Mouse (Mus musculus): Measurements from ENCODE around the gene Pcca. TPM values are rescaled to one million over a fixed set of nuclear protein-coding genes. Genes with fewer than 3 reads are reported as not detected.
A peak's percentile ranks its signal among the peaks of the same experiment; 100 is the strongest.

The Pcca gene
- total RNA-seq, 2 experiments from 2014 or later: 128 to 156 TPM

DNA sequence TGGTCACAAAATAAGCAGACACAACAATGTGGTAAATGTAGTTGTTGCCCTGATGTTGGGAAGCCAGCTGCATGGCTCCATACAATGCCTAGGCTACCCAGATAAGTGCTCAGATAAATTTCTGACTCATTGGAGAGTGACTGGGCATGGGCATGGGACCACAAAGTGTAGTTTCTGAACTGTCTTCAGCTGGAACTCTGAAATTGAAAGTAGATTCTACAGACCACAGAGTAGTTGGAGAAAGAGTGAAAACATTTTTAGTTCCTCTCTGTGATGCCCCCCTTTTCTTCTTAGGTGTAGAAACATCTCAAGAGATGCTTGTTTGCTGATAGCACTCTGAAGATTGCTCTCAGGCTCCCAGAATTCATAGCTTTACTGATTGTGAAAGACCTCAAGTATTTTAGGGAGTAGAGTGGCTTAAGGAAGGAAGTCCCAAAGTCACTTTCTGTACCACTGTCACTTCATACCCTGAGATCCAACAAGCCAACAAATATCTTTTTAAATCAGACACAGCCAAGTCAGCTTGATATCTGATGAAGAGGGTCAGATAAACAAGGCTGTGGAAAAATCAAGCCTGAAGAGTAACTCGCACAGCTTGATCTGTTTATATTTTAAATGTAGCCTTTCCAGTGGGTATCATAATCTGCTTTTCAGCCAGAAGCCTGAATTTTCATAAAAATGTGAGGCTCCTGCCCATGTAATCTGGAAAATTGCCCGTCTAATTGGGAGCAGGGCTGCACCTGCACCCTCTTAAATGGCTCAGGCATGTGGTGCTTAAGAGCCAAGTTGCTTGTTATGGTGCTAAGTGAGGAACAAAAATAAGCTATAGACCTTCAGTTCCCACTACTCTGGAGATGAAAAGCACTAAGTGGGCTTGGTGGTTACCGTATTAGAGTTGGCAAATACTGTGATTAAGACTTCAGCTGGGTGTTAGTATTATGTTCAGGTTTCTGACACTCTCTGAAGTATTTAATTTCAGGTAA is 214.0 kb downstream of the Pcca start:
- no peak for DNase-seq

DNA sequence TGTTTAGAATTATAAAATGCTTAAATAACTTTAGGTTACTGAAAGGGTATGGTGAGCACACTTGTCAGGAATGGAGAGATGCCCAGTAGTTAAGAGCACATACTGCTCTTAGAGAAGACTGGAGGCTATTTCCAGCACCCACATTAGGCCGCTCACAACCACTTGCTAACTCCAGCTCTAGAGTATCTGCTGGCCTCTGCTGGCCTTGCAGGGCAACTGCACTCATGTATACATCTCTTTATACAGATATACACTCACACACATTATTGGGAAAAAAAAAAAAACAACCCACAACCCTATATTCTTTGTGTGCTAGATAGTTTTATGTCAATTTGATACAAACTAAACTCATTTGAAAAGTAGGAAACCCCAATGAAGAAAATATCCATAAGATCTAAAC is 217.4 kb downstream of the Pcca start:
- no peak for DNase-seq

- DNase-seq: no peak
Measured at GRCm38 (mm10) chr14:122753278-122753677, 219.2 kb downstream of the Pcca start.

- no peak for DNase-seq
Measured at GRCm38 (mm10) chr14:122754311-122754710, 220.2 kb downstream of the Pcca start.

DNA sequence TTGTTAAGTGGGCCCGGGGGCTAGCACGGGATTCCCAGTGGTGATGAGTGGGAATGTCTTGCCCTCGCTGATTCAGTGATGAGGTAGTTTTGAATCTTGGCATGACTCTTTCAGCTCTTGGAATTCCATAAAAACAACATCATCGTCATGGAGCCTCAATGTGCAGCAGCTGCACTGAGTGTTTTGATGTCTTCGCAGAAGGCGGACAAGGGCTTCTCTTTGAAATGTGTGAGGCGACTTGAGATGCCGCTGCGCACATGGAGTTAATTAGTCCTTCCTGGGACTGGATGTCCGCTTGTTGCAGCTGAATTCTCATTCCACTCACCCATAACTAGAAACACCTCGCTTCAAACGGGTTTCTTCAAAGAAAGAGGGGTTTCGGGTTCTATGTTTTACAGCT is 221.4 kb downstream of the Pcca start:
- no peak for DNase-seq

GRCm38 (mm10) chr14:122756671-122757070 is 222.5 kb downstream of the Pcca start:
- no peak for DNase-seq

- no peak for DNase-seq
Measured at GRCm38 (mm10) chr14:122759890-122760289, 225.8 kb downstream of the Pcca start.

DNA sequence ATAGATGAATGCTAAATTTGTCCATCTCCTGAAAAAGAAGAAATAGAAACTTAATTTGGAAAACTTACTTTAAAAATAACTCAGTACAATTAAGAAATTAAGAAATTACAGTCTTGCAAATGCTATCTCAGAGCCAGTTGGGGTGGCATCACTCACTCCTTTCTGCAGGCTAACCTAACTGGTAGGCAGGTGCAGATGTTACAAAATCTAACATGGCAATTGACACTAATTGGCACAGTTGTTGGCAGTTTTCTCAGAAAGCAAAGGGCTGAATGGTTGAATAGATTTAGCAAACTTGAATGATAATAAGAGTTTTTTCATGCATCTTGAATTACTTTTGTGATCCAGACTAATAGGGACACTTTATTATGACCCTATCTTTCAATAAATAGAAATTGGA is 226.7 kb downstream of the Pcca start:
- DNase-seq: no peak

DNA sequence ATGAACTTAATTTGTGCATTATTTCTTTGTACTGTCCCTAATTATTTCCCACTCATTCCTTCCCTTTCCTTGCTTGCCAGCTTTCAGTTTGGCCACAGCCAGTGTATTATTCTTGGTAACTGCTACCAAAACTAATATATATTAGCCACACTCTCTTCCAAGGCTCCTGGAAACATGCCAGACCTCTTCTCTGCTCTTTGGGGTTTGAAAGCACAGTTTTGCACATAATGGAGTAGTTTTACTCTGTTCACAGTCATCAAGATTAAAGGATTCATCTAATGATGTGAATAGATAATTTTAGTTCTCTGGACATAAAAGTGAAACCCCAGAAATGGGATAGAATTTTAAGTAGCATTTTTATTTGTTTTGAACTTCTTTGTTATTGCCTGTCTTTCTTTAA is 228.5 kb downstream of the Pcca start:
- no peak for DNase-seq

DNA sequence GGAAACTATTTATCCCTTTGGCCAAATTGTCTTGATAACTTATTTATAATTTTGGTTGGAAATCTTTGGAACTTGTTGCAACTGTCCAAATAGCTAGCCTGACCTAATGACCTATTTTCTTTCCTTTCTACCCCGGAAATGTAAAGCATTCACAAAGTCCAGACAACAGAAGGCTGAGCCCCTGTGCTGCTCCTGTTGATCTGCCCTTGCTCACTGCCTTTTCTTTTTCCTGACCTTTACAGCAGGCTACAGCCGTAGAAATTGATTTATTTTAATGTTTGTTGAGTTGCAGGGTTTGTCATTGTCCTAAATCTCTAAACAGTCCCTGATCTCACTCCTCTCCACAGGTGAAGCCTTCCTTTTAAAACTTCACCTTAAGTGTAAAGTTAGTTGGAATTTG is 231.8 kb downstream of the Pcca start:
- DNase-seq: no peak

DNA sequence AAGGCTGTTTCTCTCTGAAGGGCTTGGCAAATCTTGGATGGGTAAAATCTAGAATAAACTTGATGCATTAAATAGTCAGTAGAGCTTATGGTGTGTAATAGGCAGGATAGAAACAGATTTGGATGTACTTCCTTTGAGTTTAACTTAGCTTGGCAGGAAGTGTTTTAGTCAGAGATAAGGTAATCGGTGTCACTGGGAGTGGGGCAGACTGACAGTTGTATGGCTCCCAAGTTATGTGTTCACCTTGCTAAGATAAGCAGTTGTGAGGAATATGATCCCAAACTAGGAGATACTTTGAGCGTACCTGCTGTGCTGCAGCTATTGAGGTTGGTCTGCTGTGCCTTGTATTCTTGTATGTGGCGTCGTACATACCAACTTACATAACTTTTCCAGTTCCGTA is 232.3 kb downstream of the Pcca start:
- no peak for DNase-seq

DNA sequence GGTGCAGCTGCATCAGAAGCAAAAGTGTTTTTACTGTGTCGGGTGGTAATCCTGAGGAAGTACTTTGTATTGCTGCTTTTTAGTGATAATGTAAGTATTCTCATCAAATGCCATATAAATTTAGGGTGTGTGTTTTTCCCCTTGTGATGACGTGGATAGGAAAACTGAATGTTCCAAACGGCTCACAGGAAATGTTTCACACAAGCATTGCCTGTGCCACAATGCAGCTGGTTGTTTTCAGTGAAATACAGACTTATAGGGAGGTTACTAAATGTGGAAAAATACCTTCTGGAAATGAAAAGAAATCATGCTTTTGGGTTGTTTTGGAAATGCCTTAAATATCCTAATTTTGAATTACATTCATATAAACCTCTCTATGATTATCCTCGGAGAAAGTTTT is 250.6 kb downstream of the Pcca start:
- DNase-seq: no peak

DNA sequence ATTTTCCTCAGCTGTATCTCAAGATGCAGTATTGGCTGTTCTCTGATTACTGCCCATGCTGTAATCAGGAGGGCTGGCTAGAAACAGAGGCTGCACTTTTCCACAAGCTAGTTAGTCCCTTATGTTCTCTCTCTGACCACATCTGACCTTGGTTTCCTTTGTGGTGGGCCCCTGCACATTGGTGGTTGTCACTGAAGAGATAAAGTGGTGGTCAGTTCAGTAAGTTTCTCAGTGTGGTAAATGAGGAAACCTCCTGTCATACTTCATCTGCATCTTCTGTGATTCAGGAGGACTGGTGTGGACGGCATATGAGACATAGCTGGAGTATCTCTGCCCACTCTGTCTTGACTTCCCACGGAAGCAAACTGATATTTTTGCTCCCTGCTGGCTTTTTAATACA is 254.1 kb downstream of the Pcca start:
- DNase-seq: no peak

DNA sequence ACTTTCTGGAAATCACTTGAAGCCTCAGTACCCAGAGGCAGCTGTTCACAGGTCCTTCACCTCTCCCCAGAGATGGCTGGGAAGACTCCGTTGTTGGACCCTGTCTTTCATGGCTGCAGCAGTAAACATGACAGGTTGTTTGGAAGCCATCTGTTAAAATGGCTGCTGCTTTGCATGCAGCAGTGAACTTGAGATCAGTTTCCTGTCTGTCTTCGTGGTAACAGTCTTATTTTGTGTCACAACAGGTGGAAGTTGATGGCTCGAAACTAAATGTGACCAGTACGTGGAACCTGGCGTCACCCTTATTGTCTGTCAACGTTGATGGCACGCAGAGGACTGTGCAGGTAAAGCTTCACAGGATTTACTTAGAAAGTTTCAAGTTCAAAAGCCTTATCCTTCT is 256.0 kb downstream of the Pcca start:
- no peak for DNase-seq

DNA sequence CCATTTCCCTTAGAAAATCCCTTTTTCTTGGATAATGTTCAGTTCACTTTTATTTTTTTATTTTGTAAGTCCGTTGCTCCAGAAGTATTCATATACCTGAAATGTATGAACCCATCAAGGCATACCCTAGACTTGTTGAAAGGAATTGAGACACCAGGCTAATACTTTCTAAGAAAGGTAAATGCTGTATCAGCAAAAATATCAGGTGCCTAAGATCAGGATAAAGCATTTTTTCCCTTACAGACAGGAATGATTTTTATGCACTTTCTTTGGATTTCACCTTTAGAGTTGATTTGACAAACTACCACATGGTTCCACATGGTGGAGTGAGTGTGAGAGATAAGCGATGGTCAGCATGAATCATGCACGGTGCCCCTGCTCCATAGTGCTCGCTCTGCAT is 259.2 kb downstream of the Pcca start:
- no peak for DNase-seq

DNA sequence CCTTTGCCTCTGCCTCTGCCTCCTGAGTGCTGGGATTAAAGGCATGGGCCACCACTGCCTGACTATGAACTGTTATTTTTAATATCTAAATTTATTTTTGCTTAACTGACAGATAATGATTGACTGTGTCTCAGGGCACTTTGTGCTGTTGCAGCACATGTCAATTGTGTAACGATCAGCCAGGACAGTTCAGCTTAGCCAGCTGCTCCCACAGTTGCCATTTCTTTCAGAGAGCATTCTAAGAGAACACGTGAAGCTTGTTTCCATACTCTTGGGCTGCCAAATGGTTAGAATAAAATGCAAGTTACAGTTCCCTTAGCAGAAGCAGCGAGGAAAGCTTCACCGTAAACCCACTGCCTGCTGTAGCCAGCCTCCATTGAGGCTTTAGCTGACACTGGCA is 266.2 kb downstream of the Pcca start:
- no peak for DNase-seq

DNA sequence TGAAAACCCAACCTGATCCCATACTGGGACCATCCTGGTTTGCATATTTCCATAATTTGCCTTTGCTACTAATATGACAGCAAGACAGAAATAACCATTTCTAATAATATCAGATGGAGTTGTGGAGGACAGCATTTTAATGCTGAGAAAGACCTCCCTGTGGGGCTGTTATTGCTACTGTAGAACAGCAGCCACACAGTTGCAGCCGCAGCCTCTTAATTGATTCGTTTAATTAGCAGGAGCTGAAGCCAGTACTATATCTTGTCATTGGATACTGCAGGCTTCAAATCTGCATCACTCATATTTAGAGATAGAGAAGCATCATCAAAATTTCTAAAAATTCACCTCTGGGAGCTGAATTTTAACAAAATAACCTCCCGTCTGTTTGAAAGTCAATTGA is 286.9 kb downstream of the Pcca start:
- no peak for DNase-seq

DNA sequence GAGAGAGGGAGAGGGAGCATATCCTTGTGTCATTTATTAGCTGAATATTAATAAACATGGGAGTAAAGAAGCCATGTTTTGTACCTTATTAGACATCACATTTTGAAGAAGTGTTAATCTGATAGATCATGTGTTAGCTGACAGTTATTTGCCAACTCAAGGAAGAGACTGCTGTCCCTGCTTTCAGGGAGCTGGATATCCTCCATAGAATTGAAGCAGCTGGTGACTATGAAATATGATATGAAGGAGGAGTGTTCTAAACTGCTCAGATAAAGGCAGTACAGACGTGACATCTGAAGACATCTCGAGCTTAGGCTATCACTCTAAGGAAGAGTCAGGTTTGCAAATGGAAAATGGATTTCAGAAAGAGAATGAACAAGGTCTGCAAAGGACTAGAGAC is 289.7 kb downstream of the Pcca start:
- DNase-seq: no peak

DNA sequence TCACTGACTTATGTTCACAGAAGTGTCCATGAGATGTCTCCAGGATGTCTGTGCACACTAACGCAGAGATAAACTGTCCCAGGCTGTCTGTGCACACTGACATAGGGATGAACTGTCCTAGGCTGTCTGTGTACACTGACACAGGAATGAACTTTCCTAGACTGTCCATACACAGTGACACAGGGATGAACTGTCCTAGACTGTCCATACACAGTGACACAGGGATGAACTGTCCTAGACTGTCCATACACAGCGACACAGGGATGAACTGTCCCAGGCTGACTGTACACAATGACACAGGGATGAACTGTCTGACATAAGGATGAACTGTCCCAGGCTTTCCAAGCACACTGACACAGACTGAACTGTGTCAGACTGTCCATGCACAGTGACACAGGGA is 291.3 kb downstream of the Pcca start:
- DNase-seq: no peak

GRCm38 (mm10) chr14:122830433-122830832 is 296.3 kb downstream of the Pcca start:
- DNase-seq: no peak

DNA sequence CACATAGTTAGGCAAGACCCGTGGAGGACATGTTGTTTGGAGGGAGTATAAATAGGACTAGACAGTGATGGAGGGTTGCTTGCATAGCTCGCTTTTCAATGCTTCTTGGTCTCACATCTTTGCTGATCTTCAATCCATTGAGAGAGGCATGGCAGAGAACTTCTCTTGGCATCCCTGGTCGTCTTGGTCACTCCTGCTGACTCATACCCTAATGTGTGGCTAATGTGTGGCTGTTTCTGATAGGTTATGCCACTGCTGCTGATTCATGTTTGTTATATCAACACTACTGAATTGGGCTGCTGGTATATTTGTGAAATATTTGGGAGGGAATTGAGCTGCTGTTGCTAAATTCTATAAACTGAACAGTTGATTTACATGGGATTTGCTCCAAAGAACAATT is 299.5 kb downstream of the Pcca start:
- DNase-seq: peak in 1 of 2 experiments; percentile 4

GRCm38 (mm10) chr14:122834753-122835152 is 300.6 kb downstream of the Pcca start:
- DNase-seq: no peak

GRCm38 (mm10) chr14:122835487-122836190 is 301.5 kb downstream of the Pcca start:
- no peak for DNase-seq

DNA sequence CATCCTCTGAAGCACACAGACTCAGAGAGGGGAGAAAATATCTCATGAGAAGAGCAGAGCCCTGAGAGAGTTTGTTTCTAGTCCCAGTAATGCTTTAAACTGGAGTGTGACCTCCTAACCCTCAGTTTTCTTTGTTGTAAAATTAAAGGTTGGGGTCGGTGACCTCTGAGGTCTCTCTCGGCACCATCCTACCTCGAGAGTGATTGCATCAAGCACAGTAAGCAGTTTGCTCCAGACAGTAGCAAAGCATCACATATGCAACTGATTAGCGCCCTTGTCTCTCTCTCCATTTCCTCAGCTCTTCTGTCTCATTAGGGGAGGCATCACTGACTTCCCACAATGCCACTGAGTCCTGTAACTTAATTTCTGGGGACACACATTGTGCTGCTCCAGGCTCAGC is 302.1 kb downstream of the Pcca start:
- no peak for DNase-seq
